Mouse (Mus musculus): ENCODE results near the gene Gltp.

DNA sequence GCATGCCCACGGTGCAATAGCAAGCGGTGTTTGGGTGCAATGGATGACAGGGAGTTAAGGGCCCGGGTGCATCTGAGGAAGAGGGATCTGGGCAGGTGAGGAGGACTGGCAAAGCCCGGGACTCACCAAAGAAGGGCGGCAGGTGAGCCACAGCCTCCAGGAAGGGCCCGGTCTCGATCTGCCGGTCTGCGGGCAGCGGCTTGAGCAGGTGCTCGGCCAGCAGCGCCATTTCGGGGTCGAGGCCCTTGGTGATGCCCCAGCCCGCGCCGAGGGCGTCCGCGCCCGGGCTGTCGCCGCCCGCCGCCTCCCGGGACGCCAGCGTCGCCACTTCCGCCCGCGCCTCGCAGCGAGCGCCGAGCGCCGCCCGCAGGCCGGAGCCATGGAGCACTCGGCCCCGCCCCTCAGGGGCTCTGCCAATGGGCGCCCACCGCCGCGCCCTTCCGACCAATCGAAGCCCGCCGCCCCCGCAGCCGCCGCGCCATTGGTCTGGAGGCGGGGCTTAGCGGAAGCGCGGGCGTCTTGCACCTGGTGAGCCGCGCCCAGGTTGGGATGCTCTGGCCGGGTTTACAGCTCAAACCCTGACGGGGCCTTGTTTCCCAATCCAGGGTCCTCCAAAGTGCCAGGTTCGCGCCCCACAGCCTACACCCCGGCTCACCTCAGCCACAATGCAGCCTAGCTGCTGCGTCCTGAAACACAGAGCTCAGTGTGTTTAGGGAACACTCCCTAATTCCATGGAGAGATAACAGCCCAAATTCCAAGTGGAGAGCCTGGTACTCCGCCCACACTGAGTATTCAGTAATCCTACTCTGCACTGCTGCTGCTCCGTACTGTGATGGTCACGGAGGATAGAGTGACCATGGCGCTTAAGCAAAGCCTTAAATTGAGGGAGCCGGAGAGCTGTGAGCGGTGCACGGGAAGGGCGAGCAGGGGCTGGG, at the start of gene Gltp:
- peak; percentile 82; the same call in 1 of the 2 replicates for TF ChIP-seq POLR2A (IDR thresholded peaks at IDR 0.05; ENCODE audit: borderline replicate concordance, control insufficient read depth, low read depth, low read length)
- peak; percentile 6; the same call in 1 of the 2 replicates for TF ChIP-seq CTCF (IDR thresholded peaks at IDR 0.05; ENCODE audit: control insufficient read depth, insufficient read depth, low read length)

All from bone marrow, adult 2 months (tissue).